Comparison of ENCODE assay signal across 10 mouse cellular contexts in the genomic region with DNA sequence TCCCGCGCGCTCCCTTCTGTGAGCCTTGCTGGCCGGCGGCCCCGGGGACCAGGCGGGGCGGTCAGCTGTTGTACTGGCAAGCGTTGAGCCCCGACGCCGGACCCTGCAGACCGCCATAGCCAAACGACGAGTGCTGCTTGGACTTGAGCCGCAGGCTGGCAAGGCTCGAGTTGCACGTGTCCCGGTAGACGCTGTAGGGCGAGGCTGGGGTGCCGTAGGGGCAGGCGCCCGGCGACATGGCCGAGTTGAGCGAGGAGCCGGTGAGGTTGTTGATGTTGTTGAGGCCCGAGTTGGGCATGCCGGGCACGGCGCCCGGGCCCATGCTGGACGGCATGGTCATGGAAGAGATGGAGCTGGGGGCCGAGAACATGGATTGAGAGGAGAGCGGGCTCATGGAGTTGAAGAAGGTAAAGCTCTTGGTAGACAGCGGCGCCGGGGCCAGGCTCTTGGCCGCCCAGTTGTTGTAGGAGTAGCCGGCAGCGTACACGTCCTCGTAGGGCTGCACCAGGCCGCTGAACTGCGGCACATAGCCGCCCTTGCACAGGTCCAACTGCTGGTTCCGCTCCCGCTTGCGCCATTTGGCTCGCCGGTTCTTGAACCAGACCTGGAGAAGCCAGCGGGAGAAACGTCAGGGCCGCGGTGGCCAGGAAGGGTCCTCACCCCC. TPM values are rescaled to one million over a fixed set of nuclear protein-coding genes. Genes with fewer than 3 reads are reported as not detected.
DNase-seq lines count a peak whose midpoint lies in the region; ATAC-seq and TF ChIP-seq lines count a peak whose summit lies in the region.
"Had no signal": no experiment of that assay in that cellular context is flagged by ENCODE, and none has a peak within 500 bp of the region (broad histone marks: within the 10 kb centered on the region; RNA-seq: fewer than 3 reads in every experiment).

No protein-coding gene starts in this region.

- no peaks in the 10 kb centered on the region for H3K36me3 ChIP-seq in kidney, embryonic 14.5 days (ENCODE audit: control insufficient read depth, insufficient read depth, low read length)
- no peaks in the 10 kb centered on the region for H3K36me3 ChIP-seq in forebrain, embryonic 14.5 days (ENCODE audit: control insufficient read depth, insufficient read depth, low read length)
- peaks cover 45% of the 10 kb centered on the region for H3K36me3 ChIP-seq in limb, embryonic 14.5 days (ENCODE audit: control insufficient read depth, insufficient read depth, low read length)

- TF ChIP-seq POLR2A in bone marrow, adult 2 months (IDR thresholded peaks at IDR 0.05; ENCODE audit: borderline replicate concordance, control insufficient read depth, low read depth, low read length), result peak; percentile 15; the same call in 1 of the 2 replicates
- no peak for TF ChIP-seq POLR2A in limb, embryonic 14.5 days (IDR thresholded peaks at IDR 0.05; ENCODE audit: borderline replicate concordance, extremely low read depth, insufficient read depth, insufficient read length)

- no peak overlapping the region for H3K27ac ChIP-seq in kidney, embryonic 14.5 days (ENCODE audit: low read depth, low read length)
- no peak overlapping the region; the same call in 1 of the 2 replicates for H3K27ac ChIP-seq in bone marrow, adult 2 months (ENCODE audit: control insufficient read depth, insufficient read depth, low read depth, low read length, poor library complexity)
- no peak overlapping the region for H3K27ac ChIP-seq in forebrain, embryonic 14.5 days (ENCODE audit: low read depth, low read length)
- peak overlapping the region; percentile 73 for H3K27ac ChIP-seq in limb, embryonic 14.5 days (replicated peaks; ENCODE audit: low read depth, low read length)

- no peak overlapping the region for H3K4me2 ChIP-seq in kidney, embryonic 14.5 days (replicated peaks; ENCODE audit: low read depth, low read length)
- no peak overlapping the region for H3K4me2 ChIP-seq in forebrain, embryonic 14.5 days (ENCODE audit: low read length)
- peak overlapping the region; percentile 66 for H3K4me2 ChIP-seq in limb, embryonic 14.5 days (replicated peaks; ENCODE audit: low read depth, low read length, severe bottlenecking)

- no peak for DNase-seq in kidney, adult 9 months
- DNase-seq in forebrain, embryonic 14.5 days (ENCODE audit: low spot score), result no peak
- DNase-seq in limb, embryonic 14.5 days (ENCODE audit: low spot score), result no peak
- no peak for DNase-seq in thymus, postnatal 10 days (ENCODE audit: low spot score in 2 of 2)
- DNase-seq in cerebellum, adult 18-20 months, result no peak

- no peak overlapping the region for H3K9ac ChIP-seq in kidney, embryonic 14.5 days (ENCODE audit: low read depth, low read length)
- H3K9ac ChIP-seq in forebrain, embryonic 14.5 days (ENCODE audit: low read length), result no peak overlapping the region
- peak overlapping the region; percentile 77 for H3K9ac ChIP-seq in limb, embryonic 14.5 days (ENCODE audit: low read depth, low read length, severe bottlenecking)

- no peak for TF ChIP-seq CTCF in bone marrow, adult 2 months (IDR thresholded peaks at IDR 0.05; ENCODE audit: control insufficient read depth, insufficient read depth, low read length)

- no peaks in the 10 kb centered on the region for H3K9me3 ChIP-seq in kidney, embryonic 14.5 days (ENCODE audit: control insufficient read depth, low read length)
- H3K9me3 ChIP-seq in forebrain, embryonic 14.5 days (replicated peaks; ENCODE audit: control insufficient read depth, low read length), result no peaks in the 10 kb centered on the region
- no peaks in the 10 kb centered on the region for H3K9me3 ChIP-seq in limb, embryonic 14.5 days (ENCODE audit: control insufficient read depth, low read length)

- ATAC-seq in kidney, embryonic 14.5 days (ENCODE audit: low FRiP score, low TSS enrichment), result no peak
- peak; percentile 49; the same call in 1 of the 2 replicates for ATAC-seq in forebrain, embryonic 14.5 days
- no peak for ATAC-seq in limb, embryonic 14.5 days (ENCODE audit: low FRiP score, low read depth)
- ATAC-seq in erythroid progenitor cell, adult 5-6 weeks (replicated peaks; ENCODE audit: low FRiP score, poor library complexity, severe bottlenecking), result no peak

- peak overlapping the region; percentile 14; the same call in 1 of the 2 replicates for H3K4me3 ChIP-seq in kidney, embryonic 14.5 days (ENCODE audit: low read length)
- H3K4me3 ChIP-seq in bone marrow, adult 2 months (replicated peaks; ENCODE audit: control insufficient read depth, low read depth, low read length), result no peak overlapping the region
- no peak overlapping the region for H3K4me3 ChIP-seq in forebrain, embryonic 14.5 days (ENCODE audit: low read depth, low read length)
- peak overlapping the region; percentile 36 for H3K4me3 ChIP-seq in limb, embryonic 14.5 days (replicated peaks; ENCODE audit: low read length)
- H3K4me3 ChIP-seq: erythroblast, embryonic 14.5 days had no signal

- peaks cover 12% of the 10 kb centered on the region for H3K4me1 ChIP-seq in kidney, embryonic 14.5 days (ENCODE audit: control insufficient read depth, insufficient read depth, low read length)
- H3K4me1 ChIP-seq in bone marrow, adult 2 months (ENCODE audit: control insufficient read depth, insufficient read depth, low read length), result no peaks in the 10 kb centered on the region
- H3K4me1 ChIP-seq in forebrain, embryonic 14.5 days (ENCODE audit: control insufficient read depth, insufficient read depth, low read length), result no peaks in the 10 kb centered on the region
- H3K4me1 ChIP-seq in limb, embryonic 14.5 days (ENCODE audit: control insufficient read depth, insufficient read depth, low read length), result peaks cover 34% of the 10 kb centered on the region

- H3K27me3 ChIP-seq in kidney, embryonic 14.5 days (ENCODE audit: control insufficient read depth, insufficient read depth, low read length), result peaks cover 78% of the 10 kb centered on the region
- H3K27me3 ChIP-seq in forebrain, embryonic 14.5 days (replicated peaks; ENCODE audit: control insufficient read depth, insufficient read depth, low read length), result peaks cover 89% of the 10 kb centered on the region
- H3K27me3 ChIP-seq in limb, embryonic 14.5 days (ENCODE audit: control insufficient read depth, insufficient read depth, low read length), result peaks cover 64% of the 10 kb centered on the region; the same call in 1 of the 2 replicates

- 2% methylated on average over 56 of the region's 56 CpGs for WGBS in kidney, embryonic 14.5 days
- WGBS in bone marrow, adult 2 months, result 8% methylated on average over 56 of the region's 56 CpGs
- under 1% methylated on average over 55 of the region's 56 CpGs for WGBS in forebrain, embryonic 14.5 days
- under 1% methylated on average over 56 of the region's 56 CpGs for WGBS in limb, embryonic 14.5 days

RNA-seq across cellular contexts. Expression of gene Pitx1, which starts 9.9 kb away (rescaled TPM):
- 0.37 and 0.42 TPM in 2 replicates for polyA plus RNA-seq in kidney, embryonic 14.5 days (2014; fragmentation: Nextera tagmentation; extraction: Ambion mirVana)
- polyA plus RNA-seq in bone marrow, adult 2 months (2011; ENCODE audit: insufficient read depth, insufficient read length, low replicate concordance, missing spikeins), result 0.82 and 0.92 TPM in 2 replicates
- polyA plus RNA-seq in forebrain, embryonic 14.5 days (2014; fragmentation: Nextera tagmentation; extraction: Ambion mirVana), result not detected in 2 replicates
- 59.5 and 94.8 TPM in 2 replicates for polyA plus RNA-seq in limb, embryonic 14.5 days (2012; rRNA removed)
- 63.1 and 84.6 TPM in 2 replicates for polyA plus RNA-seq in limb, embryonic 14.5 days (2014; fragmentation: Nextera tagmentation; extraction: Ambion mirVana)
- not detected in 2 replicates for total RNA-seq in erythroid progenitor cell, adult 5-6 weeks (2015; ENCODE audit: low replicate concordance)
- not detected in 2 replicates for total RNA-seq in erythroid progenitor cell, adult 5-6 weeks (2017; ENCODE audit: low replicate concordance)
- total RNA-seq: left cerebral cortex, postnatal 25 days had no signal

RNA-seq across cellular contexts. Expression of gene Catsper3, which starts 41.8 kb away (rescaled TPM):
- 0.32 TPM in 1 of 2 replicates, not detected in the other for polyA plus RNA-seq in kidney, embryonic 14.5 days (2014; fragmentation: Nextera tagmentation; extraction: Ambion mirVana)
- 0.74 TPM in 1 of 2 replicates, not detected in the other for polyA plus RNA-seq in bone marrow, adult 2 months (2011; ENCODE audit: insufficient read depth, insufficient read length, low replicate concordance, missing spikeins)
- not detected in 2 replicates for polyA plus RNA-seq in forebrain, embryonic 14.5 days (2014; fragmentation: Nextera tagmentation; extraction: Ambion mirVana)
- 0.18 TPM in 2 replicates for polyA plus RNA-seq in limb, embryonic 14.5 days (2012; rRNA removed)
- 0.15 TPM in 1 of 2 replicates, not detected in the other for polyA plus RNA-seq in limb, embryonic 14.5 days (2014; fragmentation: Nextera tagmentation; extraction: Ambion mirVana)
- total RNA-seq in erythroid progenitor cell, adult 5-6 weeks (2015; ENCODE audit: low replicate concordance), result not detected in 2 replicates
- not detected in 2 replicates for total RNA-seq in erythroid progenitor cell, adult 5-6 weeks (2017; ENCODE audit: low replicate concordance)
- polyA plus RNA-seq: erythroblast, embryonic 14.5 days had no signal

Comparison
In these comparisons a context has a peak if more than half of its experiments do, and no peak if none do; other contexts are left out.
1. H3K4me3 ChIP-seq: peak in kidney, embryonic 14.5 days (single experiment) and limb, embryonic 14.5 days (single experiment); none in bone marrow, adult 2 months (single experiment) and forebrain, embryonic 14.5 days (single experiment).
2. RNA of gene Pitx1, which starts 9.9 kb away (polyA plus RNA-seq): 59.5 to 94.8 TPM in limb, embryonic 14.5 days; 0.82 to 0.92 TPM in bone marrow, adult 2 months, 0.37 to 0.42 TPM in kidney, embryonic 14.5 days and not detected in forebrain, embryonic 14.5 days; every median in the first group is over 10 times any median in the second.